ENCODE assay signal across 15 mouse cellular contexts in the genomic region with DNA sequence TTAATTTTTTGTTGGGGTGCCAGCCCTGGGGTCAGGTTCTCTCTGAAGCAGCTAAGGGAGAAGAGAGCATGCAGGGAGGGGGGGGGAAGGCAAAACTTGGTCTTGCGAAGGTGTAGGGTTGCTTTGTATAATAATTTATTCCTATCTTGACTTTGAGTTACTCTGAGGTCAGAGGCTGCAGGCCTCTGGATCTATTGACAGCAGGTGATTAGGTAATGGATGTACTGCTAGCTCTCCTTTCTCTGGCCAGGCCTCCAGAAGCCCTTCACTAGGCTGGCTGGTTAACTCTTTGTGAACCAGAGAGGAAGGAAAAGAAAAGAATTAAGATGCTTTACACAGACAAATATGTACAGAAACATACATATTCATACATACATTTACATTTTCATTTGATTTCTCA.
"Had no signal": no experiment of that assay in that cellular context is flagged by ENCODE, and none has a peak within 500 bp of the region (broad histone marks: within the 10 kb centered on the region; RNA-seq: fewer than 3 reads in every experiment).

No protein-coding gene starts in this region.

- H3K27ac ChIP-seq: neural tube, embryonic 15.5 days; stomach, embryonic 15.5 days; stomach, postnatal 0 days had no signal

- H3K9ac ChIP-seq: neural tube, embryonic 15.5 days; stomach, embryonic 15.5 days had no signal

- H3K27me3 ChIP-seq: neural tube, embryonic 15.5 days; stomach, embryonic 15.5 days had no signal

- H3K4me2 ChIP-seq: neural tube, embryonic 15.5 days; stomach, embryonic 15.5 days had no signal

- DNase-seq: retina, postnatal 1 day; right cerebral cortex, adult 18-20 months; right cerebral cortex, postnatal 14 days; right cerebral cortex, postnatal 25 days; right cerebral cortex, postnatal 4 days; spleen, adult 18-20 months; thymus, adult 18-20 months; thymus, adult 2 months; thymus, postnatal 14 days; thymus, postnatal 25 days; thymus, postnatal 36 days; thymus, postnatal 4 days had no signal

- H3K36me3 ChIP-seq: neural tube, embryonic 15.5 days; stomach, embryonic 15.5 days had no signal

- H3K4me3 ChIP-seq: neural tube, embryonic 15.5 days; stomach, embryonic 15.5 days had no signal

- H3K4me1 ChIP-seq: neural tube, embryonic 15.5 days; stomach, embryonic 15.5 days had no signal

- H3K9me3 ChIP-seq: neural tube, embryonic 15.5 days; stomach, embryonic 15.5 days had no signal
